Mouse (Mus musculus) retina, postnatal 1 day (tissue): ENCODE data around the gene Slc8a1.

Experiments
- DNase-seq: peaks from one replicate; pipeline ENCODE4 v3.0.0-alpha.2; 2012

The Slc8a1 gene

DNA sequence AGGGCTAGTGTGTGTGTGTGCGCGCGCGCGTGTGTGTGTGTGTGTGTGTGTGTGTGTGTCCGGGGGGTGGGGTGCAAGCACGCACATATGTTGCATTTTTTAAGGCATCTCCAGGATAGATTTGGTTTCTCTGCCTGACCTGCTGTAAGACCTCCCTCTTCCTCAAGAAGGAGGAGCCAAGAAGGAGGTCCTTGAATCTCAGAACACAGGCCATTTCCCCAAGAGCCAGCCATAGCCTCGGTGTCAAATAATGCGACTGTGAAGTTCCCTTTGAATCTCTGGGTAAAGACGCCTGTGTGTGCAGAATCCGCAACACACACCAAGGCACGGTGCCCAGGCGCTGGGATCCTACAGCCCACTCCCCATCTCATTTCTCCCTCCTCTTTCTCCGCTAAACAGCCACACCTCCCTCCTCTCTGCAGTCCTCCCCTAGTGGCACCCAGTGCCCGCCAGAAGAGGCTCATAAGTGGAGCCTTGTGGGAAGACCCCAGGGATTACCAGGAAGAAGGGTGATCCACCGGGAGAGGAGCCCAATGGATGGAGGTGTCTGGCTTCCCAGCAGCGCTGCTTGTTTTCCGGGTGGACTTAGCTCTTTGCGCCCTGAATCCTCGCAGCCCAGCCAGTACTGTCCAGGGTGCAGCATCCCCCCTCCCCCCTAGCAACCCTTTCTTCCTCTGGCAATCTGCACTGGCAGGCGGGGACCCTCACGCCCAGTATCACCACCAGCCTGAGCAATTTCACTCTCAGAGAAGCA is 68.9 kb downstream of the Slc8a1 start:
- DNase-seq: peak; percentile 79

DNA sequence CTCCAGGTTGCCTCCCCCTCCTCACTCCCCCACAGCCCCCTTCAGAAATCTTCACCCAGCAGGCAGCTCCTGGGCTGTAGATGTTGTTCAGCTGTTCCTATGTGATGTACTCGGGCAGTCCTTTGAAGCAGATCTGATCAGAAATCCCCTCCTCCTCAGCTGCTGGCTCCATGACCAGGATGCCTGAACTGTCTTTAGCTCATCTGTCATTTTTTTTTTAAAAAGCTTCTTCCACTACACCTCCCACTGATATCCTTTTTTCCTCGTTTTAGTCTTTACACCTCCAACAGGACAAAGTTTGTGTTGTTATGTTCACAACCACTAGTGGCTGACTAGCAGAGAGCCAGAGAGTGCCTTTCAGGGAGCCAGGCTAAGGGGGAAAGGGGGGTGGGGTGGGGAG is 69.7 kb downstream of the Slc8a1 start:
- DNase-seq: no peak

DNA sequence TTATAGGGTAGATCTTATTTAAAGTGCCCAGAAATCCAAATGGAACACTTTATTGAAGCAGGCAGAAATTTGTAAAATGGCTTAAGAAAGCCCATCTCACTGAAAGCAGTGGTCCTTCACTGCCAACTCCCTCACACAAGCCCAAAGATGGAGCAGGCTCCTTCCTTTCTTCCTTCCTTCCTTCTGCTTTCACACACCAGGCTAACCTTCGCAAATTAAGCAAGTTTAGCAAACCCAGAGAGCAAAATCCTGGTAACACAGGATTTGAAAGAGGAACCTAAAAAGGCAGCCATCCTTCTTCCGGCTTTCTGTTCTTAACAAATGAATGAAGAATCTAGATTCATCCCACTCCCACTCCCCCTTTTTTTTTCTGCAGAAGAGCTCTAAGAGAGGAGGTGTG is 70.2 kb downstream of the Slc8a1 start:
- DNase-seq: no peak

DNA sequence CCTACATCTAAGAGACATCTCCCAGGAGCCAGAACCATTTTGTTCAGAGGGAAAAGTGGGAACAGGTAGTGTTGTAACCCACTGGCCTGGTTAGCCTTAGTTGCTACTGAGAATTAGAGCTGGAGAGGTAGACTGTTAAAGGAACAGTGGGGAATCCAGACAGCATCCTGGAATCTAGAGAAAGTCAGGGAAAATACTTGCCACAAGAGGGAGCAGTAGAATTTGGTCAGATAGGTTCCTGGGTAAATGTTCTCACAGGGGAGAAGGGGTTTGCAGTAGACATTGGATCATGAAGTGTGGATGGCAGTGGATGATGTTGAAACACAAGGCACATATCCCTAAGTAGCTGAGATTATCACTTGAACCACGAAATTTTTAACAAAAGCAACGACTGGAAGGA is 71.6 kb downstream of the Slc8a1 start:
- peak; percentile 69 for DNase-seq

DNA sequence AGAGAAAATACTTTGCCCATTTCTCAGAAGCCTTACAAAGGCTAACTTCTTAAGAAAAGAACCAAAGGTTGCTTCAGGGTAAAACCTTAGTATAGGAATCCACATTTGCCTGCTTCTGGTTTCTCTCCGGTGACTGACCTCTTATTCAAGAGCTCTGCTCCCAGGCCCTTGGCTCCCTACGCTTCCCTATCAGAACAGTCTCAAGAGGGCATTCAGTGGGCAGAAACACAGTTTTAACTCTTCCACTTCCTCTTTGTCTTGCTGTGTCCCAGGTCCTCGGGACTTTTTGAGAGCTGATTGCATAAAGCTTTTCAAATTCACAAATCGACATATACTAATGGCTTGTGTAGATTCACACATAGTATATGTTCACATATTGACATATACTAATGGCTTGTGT is 73.3 kb downstream of the Slc8a1 start:
- DNase-seq: no peak

DNA sequence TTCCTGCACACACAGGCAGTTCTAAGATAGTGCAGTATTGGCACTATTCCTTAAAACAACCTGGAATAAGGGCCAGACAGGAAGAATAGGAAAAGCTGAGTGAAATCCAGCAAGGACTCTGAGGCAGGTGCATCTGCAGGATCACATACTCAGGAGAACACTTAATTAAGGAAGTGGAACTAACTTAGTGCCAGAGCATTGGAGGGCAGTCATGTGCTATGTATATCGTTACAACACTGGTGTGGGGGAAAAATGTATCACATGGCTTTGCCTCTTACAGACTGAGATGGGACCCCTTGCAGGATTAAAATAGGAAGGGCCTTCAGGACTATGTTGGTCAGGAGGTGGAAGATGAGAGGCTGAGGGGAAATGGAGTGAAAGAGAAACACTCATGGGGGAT is 80.3 kb downstream of the Slc8a1 start:
- DNase-seq: no peak

DNA sequence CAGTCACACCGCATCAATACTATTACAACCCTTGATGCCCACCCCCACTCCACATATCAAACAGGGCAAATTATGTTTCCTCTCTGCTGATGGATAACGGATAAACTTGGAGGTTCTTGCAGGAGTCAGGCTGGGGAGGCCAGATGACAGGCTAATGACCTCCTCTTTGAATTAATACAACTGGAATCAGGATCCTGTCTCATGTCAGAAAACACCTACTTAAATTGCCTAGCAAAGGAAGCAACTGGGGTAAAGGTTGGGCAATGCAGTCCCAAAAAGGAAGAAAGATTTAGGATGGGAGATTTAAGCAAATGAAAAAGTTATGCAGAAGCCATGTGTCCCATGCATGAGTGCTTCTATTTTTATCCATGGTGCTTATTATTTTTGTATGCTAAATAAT is 83.6 kb downstream of the Slc8a1 start:
- DNase-seq: no peak

DNA sequence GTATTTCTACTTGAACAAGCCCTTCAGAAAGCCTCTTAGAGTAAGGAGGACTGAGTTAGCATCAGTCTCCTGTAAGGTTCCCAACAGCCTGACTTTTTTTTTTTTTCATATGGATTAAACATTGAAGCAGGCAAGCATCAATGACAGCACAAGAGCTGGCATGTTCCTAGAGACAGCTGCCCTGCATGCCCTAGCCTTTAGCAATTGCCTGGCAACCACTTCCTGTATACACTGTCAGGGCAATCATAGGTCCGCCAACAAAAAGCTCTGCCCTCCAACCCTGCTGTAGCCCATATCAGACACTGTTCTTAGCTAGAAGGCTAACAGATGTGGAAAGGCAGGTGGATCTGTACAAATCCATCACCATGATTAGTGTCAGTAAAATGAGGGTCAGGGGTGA is 85.2 kb downstream of the Slc8a1 start:
- DNase-seq: peak; percentile 44

DNA sequence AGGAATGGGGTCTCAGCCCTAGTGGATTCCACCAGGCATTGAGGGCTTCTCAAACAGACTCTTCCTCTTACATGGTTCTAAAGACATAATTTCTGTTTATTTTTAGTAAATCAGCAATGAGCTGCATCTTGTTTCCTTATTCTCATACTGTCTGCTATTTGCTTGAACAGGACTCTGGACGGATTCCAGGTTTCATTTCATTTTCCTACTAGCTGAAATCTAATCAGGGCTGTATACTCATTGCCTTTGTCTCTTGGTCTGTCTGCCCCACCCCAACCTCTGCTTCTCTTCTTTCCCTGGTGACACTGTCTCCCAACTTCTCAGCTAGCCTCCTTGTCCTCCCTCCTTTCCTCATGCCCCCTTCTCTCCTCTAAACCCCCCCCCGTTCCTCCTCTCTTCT is 101.4 kb downstream of the Slc8a1 start:
- DNase-seq: no peak

DNA sequence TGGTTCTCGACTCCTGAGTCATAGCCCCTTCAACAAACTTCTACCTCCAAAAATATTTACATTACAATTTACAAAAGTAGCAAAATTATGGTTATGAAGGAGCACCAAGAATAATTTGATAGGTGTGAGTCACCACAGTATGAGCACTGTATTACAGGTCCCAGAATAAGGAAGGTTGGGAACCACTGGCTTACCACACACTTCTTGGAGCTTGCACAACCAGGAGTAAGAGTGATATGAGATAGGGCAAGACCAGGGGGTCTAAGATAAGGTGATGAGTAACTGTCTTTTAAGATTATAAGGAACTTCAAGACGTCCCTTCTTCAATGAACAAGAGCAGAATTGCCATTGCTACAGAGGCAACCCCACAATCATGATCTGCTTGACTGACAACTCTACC is 107.7 kb downstream of the Slc8a1 start:
- DNase-seq: no peak

DNA sequence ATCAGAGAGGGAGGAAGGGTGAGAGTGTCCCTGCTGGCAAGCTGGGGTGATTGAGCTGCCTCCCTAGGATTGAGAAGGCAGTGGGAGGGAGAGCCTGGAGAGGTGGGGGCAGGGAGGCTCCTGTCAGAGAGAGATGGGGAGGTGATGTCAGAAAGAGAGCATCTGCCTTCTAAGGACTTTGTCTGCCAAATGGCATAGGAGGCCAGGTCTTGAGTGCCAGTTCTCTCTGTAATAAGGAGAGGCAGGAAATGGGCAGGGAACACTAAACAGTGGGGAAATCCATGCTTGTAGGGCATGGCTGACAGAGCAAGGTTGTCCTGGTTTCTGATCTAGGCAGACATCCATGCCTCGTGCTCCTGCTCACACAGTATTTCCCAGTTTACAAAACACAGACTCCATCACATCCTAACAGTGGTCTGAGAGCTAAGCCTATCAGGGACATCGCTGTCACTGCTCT is 117.0 kb downstream of the Slc8a1 start:
- DNase-seq: peak; percentile 24

DNA sequence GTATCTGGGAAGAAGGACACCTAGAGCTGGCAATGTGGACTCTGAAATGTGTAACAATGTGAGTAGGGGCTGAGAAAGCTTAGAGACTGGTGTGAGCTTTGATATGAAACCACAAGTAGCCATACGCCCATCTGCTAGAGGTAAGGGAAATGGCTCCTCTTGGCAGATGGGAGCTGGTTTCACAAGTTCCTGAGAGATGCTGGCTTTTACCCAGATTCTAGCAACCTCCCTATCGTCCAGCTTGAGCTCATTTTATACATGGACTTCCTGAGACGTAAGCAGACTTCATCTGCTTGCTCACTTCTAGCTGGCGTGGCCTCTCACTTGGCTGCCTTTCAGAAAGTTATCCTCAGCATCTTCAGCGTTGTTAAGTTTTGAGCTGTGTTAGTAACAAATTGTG is 119.7 kb downstream of the Slc8a1 start:
- no peak for DNase-seq

DNA sequence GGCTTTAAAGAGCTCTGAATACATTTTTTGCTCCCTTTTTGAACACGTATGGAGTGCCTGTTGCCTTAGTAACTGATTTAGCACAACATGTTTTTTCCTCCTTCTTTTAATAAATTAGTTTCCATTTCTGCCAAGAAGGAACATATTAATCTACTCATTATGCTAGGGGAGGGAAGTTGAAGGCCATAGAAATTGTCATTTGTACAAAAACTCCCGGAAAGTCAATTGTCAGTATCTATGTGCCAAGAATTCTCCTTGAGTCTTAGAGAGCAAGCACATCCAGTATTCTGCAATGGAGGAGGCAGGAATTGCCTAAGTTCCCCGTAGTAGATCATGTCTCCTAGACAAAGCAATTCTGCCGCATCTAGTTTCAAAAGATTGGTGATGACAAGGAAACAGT is 121.9 kb downstream of the Slc8a1 start:
- no peak for DNase-seq

DNA sequence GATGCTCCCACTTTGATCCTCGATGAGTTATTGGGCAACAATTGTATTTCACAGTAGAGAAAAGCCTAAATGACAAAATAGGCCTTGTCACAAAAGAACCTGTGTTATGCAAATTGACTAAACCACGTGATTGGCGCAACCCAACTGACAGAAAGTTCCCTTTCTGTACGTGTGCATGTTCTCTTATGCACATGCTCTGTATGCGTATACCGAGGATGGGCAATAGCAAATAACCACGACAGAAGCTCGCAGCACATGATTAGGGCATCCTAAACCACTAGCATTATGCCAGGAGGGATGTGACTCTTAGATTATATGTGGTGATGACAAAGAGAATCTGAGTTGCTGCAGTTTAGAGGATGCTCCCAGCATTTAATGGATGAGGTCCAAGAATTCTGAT is 122.8 kb downstream of the Slc8a1 start:
- no peak for DNase-seq

DNA sequence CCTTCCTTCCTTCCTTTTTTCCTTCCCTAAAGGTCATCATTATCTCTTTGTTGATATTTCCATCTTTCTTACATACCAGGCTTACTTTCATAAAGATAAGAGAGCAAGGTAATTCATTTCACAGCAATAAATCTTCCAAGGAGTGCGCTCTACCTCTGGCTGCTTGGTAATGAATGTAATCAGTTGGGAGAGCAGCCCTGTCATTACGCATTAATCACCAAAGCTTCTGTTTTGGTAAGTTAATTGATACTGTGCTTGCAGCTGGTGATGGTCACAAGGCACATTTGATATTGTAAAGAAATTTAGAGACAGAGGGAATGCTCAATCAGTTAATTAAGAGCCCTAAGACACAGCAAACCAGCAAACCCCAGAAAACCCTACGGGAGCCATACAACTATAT is 130.7 kb downstream of the Slc8a1 start:
- peak; percentile 74 for DNase-seq

DNA sequence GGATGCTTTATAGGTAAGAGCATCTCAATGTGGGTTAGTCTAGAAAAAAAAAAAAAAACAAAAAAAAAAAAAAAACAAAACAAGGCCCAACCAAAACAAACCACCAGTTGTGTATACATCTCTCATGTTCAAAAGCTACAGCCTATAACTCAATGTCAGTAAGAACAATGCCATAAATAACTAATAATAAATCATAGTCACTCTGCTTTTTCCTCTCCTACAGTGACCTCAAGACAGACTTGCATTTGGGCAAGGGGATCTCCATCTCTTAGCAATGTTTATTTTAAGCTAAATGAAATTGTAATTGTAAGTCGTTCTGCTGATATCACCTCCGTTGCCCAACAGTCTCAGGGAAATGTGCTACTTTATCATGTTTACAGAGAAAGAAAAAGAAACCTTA is 132.1 kb downstream of the Slc8a1 start:
- DNase-seq: no peak

DNA sequence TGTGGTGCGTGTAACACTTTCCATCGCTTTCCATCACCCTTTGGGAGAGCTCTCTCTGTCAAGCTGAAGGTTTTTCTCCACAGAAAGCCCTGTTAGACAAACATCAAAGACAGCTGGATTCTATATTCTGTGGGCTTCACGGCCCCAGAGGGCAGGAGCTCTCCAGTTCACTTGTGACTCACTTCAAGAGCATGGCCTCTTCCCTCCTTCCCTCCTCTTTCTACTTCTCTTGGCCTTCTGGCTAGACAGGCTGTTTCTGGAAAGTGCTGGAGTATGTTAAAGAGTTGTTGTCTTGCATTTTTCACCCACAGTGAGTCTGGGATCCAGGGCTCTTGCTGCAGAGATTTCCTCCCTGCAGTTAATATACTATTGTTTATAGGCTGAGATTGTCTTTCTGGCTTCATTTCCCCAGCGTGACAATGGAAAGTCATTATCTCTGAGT is 132.9 kb downstream of the Slc8a1 start:
- DNase-seq: no peak

DNA sequence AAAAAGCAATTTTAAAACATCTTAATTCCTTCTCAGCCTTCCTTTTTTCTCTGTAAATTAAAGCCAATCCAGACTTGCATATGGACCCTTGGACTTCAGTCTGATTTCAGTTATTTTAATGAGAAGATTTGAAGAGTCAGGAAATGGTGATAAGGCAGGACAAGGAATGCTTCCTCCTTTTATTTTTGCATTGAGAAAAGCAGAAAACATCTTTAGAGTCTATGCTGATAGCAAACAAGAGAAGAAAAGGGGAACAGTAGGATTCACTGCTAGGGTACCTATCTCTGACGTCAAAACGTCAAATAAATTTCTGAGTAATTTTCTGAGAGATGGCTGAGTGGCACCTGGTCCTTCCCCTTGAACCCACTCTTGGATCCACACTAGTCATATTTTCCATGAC is 139.1 kb downstream of the Slc8a1 start:
- DNase-seq: no peak

DNA sequence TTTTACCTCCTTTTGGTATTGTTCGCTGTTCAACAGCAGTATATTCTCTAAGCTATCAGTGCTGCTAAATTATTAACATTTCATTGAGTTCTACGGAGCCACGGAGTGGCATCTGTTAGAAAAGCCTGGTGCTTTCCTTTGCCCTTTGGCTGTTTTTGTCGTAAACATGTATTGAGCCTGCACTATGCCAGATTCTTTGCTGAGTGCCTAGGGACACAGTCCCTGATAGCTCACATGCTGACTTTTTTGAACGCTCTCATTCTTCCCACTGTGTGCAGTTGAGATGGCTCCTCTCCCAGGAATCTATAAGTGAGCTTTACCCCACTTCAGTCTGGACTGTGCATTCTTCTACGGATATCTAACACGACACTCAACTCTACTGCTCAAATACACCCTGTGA is 148.4 kb downstream of the Slc8a1 start:
- peak; percentile 56 for DNase-seq

DNA sequence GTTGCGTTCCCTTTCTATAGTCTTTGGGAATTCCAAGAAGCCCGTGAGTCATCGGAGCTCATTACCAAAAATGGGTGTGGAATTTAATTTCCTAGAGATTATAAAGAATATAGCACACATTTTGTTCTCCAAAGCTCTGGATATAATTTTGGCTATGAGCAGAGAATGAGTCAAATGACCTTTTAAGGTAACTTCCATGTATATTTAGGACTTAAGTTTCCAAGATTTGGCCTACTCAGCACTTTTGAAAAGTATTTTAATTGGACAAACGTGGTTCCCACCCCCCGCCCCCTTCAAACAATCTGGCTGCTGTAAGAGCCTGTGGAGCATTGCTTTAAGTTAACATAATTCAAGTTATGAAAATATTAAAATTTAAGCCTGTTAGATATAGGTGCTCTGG is 151.4 kb downstream of the Slc8a1 start:
- DNase-seq: no peak

DNA sequence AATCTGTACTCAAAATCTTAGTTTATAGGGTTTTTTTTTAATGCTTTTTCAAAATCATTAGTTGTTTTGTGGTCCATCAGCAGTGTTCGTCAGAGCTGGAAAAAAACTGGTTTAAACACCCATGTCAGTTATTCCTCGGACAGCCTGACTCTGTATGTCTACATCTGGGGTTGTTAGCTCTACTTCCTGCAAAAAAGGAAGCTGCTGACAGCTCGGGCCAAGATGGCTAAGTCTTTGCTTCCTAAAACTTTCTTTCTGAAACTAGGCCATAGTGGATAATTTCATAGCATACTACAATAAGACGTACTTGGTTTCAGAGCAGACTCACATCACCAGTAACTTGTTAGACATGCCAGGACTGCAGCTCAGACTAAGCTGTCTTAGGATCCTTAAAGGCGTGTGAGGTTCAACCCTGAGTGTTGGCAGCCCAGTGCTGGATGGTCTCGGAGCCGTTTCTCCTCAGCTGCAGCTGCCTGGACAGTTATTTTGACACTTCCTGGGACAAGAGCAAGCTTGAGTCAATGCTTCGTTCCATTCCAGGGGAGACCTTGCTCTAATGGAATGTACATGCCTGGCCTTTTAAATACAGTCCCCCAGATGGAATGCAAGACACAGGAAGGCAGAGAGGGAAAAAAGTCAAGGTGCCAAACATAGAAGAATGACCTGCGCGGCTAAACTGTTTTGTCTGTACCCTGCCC is 158.3 kb downstream of the Slc8a1 start:
- no peak for DNase-seq

DNA sequence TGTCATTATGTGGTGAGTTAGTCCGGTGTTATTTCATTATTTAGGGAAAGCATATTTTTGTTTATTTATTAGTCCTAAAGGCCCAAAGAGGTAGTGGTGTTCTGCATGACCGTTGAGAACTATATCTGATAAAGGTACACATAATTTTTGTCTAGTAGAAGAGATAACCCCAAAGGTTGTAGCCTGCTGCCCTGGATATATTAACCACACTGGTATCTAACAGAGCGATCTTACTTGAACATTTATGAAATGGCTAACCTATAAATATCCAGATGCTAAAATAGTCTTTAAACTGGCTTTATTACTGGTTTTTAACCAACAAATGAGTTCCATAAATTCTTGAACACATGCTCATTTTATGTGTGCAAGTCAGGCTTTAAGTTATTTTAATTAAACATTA is 161.3 kb downstream of the Slc8a1 start:
- no peak for DNase-seq

DNA sequence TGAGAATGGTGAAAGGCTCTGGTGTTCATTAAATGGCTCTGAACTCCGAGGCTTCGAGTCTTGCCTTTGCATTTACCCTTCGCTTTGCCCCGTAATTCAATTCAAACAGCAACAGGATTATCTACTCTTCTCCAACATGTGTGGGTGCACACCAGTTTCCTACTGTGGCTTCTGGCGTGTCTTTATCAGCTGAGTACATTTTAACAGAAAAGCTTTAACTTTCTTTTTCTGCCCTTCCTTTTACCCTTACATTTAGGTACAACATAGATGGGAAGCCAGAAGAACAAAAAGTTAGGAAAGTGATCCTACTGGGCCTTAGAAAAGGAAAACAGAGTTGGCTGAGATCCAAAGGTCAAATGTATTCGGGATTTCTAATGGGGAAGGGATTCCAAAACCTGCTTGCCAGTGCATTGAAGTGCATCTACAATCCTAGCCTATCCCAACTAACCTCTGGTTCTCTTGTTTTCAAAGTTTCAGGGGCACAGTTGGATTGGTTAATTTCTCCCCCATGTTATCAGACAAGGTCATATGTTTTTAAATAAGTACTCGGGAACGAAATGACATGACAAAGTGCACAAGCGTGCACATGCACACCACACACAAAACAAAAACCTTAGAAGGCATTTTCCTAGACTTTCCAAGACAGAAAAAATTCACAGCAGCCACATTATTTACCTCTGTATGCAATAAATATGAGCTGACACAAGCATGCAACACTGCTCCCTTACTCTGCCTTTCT is 172.4 kb downstream of the Slc8a1 start:
- no peak for DNase-seq
